Mouse (Mus musculus) heart, adult 2 months (tissue): ENCODE measurements around the gene Mtr.

Source experiments
- CTCF ChIP-seq: fragments of 200-600 bp; IDR thresholded peaks from 2 replicates; pipeline ENCODE4 v1.8.1; 2022; ENCODE audit warnings: antibody characterized with exemption, mild to moderate bottlenecking, moderate library complexity
- EP300 ChIP-seq: fragments of 200-500 bp; IDR thresholded peaks from 2 replicates; pipeline ENCODE4 v1.6.1; 2011; ENCODE audit warnings: low read depth, low read length, control low read depth; ENCODE audit not compliant: insufficient read depth

GRCm38 (mm10) chr13:12210023-12210762, 47.7 kb downstream of the Mtr start:
- TF ChIP-seq EP300 (0 out of 2 replicates have a peak, but pooled peaks have one; percentile 13), CTCF (no peak; the same call in 1 of the 2 replicates)
